Mouse (Mus musculus) layer of hippocampus, adult 11-12 months (tissue): ENCODE measurements at regions not wholly inside any gene's neighbourhood (a gene's known extent, or its start where the extent isn't known, plus 50 kb on each side); places are given as distances from the start of the nearest gene placed in this dataset.

Experiments
- DNase-seq: peaks from one replicate; pipeline ENCODE4 v3.0.0; 2022; ENCODE audit warnings: low spot score

GRCm38 (mm10) chr13:10538927-10539326 lies 178.3 kb upstream of the Chrm3 start:
- no peak for DNase-seq

- DNase-seq = peak; percentile 45
Observed at GRCm38 (mm10) chr13:10527251-10527650, 166.6 kb upstream of the Chrm3 start.

DNA sequence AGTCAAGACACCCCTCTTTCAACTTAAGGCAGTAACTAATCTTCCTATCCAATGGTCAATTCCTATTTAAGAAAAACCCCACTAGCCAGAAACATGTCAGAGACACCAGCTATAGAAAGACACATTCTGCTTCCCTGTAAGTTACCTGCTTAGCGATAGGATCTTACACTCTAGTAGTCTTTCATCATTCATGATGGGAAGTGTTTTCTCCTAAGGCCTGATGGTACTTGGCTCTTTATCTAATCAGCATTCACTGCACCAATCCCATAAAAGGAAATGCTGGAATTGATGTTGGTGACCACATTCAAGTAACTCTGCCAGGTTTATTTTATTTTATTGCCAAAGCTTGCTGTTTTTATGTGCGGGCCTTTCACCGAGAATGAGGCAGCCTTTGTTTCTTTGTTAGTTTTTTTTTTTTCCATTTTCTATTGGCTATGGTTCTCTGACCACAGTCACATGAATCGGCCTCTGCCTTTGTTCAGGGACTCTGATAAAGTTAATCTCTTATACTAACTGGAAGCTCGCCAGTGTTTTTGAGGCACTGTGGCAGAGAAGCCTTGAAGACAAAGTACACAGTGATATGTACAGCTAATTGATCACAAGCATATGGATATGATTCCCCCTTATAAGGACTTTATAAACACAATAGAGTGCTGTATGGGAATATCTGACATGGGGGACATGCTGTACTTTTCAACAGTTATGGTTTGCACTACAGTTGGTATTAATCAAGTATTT lies 166.0 kb upstream of the Chrm3 start:
- no peak for DNase-seq

- no peak for DNase-seq
Observed at GRCm38 (mm10) chr13:10504211-10504610, 143.6 kb upstream of the Chrm3 start.

DNA sequence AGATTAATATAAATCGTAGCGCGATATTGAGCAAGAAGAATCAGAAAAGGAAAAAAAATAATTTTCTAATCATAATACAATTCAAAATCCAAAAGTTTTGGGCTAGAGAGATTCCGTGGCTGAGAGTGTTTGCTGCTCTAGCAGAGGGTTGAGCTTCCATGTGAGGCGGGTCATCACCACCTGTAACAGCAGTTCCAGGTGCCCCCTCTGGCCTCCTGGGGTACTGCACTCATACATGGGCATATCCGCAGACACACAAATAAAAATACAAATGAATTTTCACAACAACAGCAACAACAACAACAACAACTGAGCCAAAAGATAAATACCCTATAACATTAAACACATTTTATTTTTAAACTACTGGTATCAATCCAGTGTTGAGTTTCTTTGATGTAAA lies 94.7 kb upstream of the Chrm3 start:
- no peak for DNase-seq

DNA sequence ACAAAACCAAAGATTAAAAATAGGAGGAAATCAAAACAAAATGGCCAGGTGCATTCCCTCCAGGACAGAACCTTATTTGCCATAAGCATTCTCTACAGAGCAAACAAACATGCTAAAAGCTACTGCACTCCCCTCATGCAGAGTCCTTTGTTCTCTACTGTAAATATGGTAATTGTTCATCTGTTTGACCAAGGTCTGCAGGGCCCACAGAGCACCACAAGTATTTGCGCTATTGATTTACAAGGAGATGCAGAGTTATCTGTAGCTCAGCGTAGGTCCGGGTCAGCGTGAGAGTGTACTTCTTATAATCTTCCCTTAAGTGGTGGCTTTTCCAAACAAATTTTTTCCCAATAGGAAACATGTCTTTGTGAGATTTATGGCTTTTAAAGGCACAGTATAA lies 94.0 kb upstream of the Chrm3 start:
- no peak for DNase-seq

DNA sequence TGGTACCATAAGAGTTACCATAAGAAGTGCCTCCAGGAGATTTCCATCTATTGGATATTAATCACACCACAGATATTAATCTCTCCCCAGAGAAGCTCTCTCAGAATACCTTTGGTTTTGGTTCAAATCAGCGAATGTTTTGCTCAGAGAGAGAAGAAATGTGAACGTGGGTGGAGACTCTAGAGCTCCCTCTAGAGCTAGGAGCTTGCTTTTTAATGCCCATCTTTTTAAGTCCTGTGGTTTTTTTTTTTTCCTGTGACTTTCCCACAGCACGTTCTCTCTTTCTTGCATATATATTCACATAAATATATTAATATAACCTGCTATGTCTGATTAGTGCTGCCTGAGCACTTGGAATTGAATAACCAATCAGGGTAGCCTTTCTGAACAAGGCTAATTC lies 90.4 kb upstream of the Chrm3 start:
- peak; percentile 20 for DNase-seq

DNA sequence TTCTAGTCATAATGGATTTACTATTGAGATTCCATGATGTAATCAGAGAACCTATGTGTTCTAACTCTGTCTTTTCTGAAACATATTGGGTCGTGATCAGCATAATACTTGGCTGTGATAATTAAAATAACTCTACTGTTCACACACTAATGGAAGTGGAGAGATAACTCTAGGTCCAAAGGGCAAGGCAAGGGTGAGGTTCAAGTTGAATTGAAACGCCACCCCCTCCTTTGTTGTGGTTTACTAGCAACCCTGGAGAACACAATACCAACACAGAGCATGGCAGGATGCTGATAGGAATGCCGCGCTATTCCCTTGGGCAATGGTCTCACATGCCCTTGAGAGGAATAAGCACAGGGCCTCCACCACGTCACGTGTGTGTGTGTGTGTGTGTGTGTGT lies 88.9 kb upstream of the Chrm3 start:
- no peak for DNase-seq

DNA sequence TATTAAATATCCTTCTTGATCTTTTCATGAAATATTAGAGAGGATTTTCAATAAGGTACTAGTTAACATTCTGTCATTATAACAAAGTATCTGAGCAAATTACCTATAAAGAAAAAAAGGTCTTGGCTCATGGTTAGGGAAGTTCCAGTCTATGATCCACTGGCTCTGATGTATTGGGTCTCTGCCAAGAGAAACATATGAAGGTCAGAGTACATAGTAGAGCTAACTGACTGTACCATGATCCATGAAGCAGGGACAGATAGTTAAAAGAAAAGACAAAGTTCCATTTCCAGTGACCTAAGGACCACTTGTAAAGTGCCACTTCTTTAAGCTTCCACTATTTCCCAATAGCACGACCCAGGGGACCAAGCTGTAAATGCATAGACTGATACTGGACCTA lies 87.2 kb upstream of the Chrm3 start:
- DNase-seq = no peak

- no peak for DNase-seq
Observed at GRCm38 (mm10) chr13:10445679-10446078, 85.0 kb upstream of the Chrm3 start.
